Mouse (Mus musculus) gastrocnemius, postnatal 36 days (tissue): ENCODE measurements around the gene Hdgf. TPM values are rescaled to one million over a fixed set of nuclear protein-coding genes. Genes with fewer than 3 reads are reported as not detected.

ENCODE experiments used
- DNase-seq, 2 experiments: peaks; one replicate each; pipeline ENCODE4 v3.0.0; 2022
- intact Hi-C: fragments of 180-260 bp; cut with DNase I; formaldehyde crosslinking; loops from one replicate; pipeline ENCODE4 v1.15.1; 2025
- total RNA-seq, 2 experiments: library from RNA; stranded (reverse); gene quantifications; 2 replicates each; pipeline ENCODE4 v1.2.3; 2021

Hdgf gene
- total RNA-seq, 2 experiments from 2014 or later, result 183 to 199 TPM

- DNase-seq, result peak; percentile 61 to 64
- intact Hi-C loops, result loop anchor here (2.0 to 10.0 kb wide), 3 partner anchors 25 to 139 kb away; partner anchors contain the start of gene Ttc24
Observed at GRCm38 (mm10) chr3:87935776-87936175, 29.7 kb downstream of the Hdgf start.

DNA sequence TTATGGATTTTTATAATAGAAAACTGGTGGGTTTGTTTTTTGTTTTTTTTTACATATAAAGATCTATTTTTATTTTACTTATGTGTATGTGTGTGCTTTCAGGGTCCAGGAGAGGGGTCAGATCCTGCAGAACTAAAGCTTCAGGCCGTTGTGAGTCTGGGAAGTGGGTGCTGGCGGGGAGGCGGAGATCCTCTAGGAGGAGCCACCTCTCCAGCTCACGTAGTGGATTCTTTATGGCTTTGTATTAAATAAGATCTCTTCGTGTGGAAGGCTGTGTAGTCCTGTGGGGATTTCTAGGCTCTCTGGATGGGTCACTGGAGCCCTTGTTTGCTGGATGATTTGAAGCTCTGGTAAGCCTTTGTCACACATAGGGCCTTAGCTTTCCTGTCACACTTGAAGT, 34.5 kb downstream of the Hdgf start:
- intact Hi-C loops, result no loop called here
- DNase-seq, result no peak

GRCm38 (mm10) chr3:87942471-87942870, 36.4 kb downstream of the Hdgf start:
- intact Hi-C loops, result no loop called here
- no peak for DNase-seq

DNA sequence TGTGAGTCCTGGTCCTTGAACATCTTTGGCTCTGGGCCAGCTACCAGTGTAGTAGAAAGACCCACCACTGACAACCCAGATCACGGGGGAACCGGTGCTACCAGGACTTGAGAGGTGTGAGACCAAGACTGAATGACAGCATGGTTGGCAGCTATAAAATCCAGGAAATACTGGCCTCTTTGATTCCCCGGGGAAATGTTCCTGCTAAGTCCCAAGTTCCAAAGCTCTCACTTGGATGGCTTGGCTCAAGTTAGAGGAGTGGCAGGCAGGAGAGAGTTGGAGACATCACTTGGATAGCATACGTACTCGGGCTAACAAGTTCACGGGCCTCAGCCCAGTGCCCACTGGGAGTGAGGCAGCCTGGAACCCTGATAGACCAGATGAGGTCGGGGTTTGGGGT, 37.5 kb downstream of the Hdgf start:
- DNase-seq, result no peak
- intact Hi-C loops, result no loop called here

DNA sequence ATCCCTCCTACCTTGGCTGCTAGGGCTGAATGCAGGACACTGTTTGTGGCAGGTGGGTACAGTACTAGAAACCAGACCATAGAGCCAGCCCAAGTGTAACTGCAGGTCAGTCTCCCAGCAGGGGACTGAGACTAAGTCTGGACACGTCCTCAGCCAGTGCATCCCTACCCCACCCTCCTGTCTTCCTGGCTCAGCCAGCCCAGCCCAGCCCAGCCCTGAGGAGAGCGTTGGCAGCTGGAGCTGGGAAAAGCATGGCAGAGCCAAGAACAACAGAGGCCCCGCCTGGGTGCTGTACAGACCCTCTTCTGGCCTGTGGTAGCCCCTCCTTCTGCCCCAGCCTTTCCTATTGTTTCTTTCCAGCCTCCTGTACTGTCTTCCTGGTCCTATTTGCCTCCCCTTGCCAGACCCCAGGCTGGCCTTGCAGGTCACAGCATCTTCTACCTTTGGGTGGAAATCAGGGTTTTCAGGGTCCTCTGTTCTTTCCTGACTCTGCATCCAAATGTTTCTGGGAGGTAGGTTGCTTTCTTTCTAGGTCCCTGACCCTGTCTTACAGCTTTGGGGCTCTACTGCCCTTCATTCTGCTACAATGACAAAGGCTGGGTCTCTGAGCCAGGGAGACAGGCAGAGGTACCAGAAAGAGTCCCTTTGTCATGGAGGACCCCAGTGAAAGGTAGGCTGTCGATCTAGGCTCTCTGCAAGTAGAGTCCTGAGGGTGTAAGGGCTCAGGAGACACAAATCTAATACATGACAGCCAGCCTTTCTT, 38.9 kb downstream of the Hdgf start:
- DNase-seq, result peak in 1 of 2 experiments; percentile 25
- intact Hi-C loops, result loop anchor here (2.0 to 5.0 kb wide), 2 partner anchors 46 to 1662 kb away; no protein-coding TSS in a partner anchor

GRCm38 (mm10) chr3:87945781-87946540, 39.8 kb downstream of the Hdgf start:
- no peak for DNase-seq
- intact Hi-C loops, result loop anchor here (2.0 to 5.0 kb wide), 2 partner anchors 45 to 1661 kb away; no protein-coding TSS in a partner anchor

DNA sequence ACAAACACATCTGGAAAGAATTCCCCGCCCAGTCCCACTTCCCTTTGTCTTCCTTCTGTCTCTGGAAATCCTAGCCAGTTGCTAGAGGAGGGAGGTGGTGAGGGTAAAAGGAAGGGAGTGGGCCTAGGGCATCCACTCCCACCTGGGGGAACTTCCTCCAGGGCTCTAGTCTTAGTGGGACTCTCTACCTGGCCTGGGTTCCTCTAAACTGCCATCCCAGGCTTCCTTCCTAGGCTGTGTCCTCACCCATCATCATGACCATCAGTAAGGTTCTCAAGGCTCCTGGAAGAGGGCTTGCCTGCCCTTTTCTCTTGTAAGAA, 40.4 kb downstream of the Hdgf start:
- intact Hi-C loops, result loop anchor here (5.0 kb wide), 1 partner anchor 1661 kb away; no protein-coding TSS in a partner anchor

GRCm38 (mm10) chr3:87947056-87947810, 41.1 kb downstream of the Hdgf start:
- DNase-seq, result no peak
- intact Hi-C loops, result loop anchor here (5.0 kb wide), 1 partner anchor 1660 kb away; no protein-coding TSS in a partner anchor

More for the DNA sequence above, 40.4 kb downstream of the Hdgf start:
- no peak for DNase-seq

- no peak for DNase-seq
- intact Hi-C loops, result loop anchor here (5.0 kb wide), 1 partner anchor 1659 kb away; no protein-coding TSS in a partner anchor
Observed at GRCm38 (mm10) chr3:87947811-87948199, 41.7 kb downstream of the Hdgf start.

- intact Hi-C loops, result loop anchor here (5.0 kb wide), 1 partner anchor 1659 kb away; no protein-coding TSS in a partner anchor
Observed at GRCm38 (mm10) chr3:87948378-87949265, 42.5 kb downstream of the Hdgf start, which contains the start of gene Crabp2. TSS of gene Crabp2 (plus strand) at chr3:87948666.

DNA sequence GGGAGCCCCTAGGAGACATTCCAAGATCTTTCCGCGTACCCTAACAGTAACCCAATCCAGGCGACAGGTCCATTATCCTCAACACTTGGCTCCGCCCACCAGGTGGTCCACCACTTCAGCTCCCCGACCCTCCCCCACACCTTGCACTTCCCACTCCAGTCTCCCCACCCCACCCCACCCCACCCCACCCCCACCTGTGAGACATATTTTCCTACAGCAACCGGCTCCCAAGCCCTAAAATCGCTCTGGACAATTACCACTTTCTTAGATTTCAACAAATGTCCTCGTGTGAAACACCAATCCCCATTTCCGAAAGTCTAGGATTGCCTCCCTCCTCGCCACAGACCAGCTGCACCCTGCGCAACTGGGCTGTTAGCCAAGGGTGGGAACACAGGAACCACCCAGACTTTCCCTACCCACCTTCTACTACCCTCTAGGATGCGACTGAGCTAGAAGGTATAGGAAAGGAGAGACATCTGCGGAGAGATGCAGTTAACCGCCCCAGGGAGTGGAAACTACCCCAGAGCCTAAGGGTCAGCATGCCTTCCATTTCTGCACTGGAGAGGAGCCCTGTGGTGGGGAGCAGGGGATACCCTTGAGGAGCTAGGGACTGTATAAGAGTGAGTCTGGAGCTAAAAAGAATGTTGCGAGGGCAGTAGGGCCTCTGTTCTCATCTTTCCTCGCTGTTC, 43.3 kb downstream of the Hdgf start:
- DNase-seq, result no peak
- intact Hi-C loops, result loop anchor here (5.0 kb wide), 1 partner anchor 1658 kb away; no protein-coding TSS in a partner anchor

More at GRCm38 (mm10) chr3:87948378-87949265, 42.5 kb downstream of the Hdgf start, which contains the start of gene Crabp2:
- no peak for DNase-seq

GRCm38 (mm10) chr3:87949955-87950515, 43.9 kb downstream of the Hdgf start:
- intact Hi-C loops, result loop anchor here (5.0 kb wide), 1 partner anchor 1657 kb away; no protein-coding TSS in a partner anchor

GRCm38 (mm10) chr3:87951946-87952345, 45.8 kb downstream of the Hdgf start:
- no peak for DNase-seq

More at GRCm38 (mm10) chr3:87949955-87950515, 43.9 kb downstream of the Hdgf start:
- DNase-seq, result no peak

GRCm38 (mm10) chr3:87952440-87952839, 46.3 kb downstream of the Hdgf start:
- DNase-seq, result no peak
- intact Hi-C loops, result no loop called here

More at GRCm38 (mm10) chr3:87951946-87952345, 45.8 kb downstream of the Hdgf start:
- intact Hi-C loops, result no loop called here

DNA sequence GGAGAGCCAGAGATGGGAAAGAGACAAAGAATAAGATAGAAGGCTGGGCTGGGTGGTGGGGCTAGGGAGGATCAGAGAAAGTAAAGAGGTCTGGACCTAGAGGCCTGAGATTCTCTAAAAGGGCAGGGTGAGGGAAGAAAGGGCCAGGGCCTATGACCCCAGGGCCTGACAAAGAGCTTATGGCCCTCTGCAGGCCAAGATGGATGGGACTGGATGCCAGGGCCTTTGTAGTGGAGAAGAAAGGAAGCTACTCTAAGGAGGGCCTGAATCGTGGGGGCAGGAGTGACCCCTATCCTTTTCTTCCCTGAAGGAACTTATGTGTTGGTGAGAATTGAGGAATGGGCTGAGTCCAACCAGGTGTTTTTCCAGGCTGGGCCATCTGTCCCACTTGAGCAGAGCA, 51.9 kb downstream of the Hdgf start:
- no peak for DNase-seq
- intact Hi-C loops, result no loop called here

DNA sequence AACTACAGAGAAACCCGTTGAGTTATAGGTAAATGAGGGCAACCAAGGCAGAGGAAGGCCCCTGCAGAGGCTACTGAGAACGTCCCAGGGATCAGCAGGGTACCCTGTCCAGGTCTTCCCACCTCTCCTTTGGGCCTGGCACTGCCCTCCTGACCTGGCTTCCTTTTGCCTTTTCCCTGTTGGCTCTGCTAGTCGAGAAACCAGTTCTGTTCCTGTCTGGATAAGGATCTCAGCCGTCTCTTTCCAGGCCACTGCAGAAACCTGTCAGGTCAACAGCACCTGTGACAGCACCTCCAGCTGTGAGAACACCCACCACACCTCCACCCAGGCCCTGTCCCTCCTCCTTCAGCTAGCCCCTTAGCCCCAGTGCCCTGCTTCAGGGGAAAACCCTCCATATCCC, 52.4 kb downstream of the Hdgf start:
- DNase-seq, result no peak
- intact Hi-C loops, result no loop called here

DNA sequence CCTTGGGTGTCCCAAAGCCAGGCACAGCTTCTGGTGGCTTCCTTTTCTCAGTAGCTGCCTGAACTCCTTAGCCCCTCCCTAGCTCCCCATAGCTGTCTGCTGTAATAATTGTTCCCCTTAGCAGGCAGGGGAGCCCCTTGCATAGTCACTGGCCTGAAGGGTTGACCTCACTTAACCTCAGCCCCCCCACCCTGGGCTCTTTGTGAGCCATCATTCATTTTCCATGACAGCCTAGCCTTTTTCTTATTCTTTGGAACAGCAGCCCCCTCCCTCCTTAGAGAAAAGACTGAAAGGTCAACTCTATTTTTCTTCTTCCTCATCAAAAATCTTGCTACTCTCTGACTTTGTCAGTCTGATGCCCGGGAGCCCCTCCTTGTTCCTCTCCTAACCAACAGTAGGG, 52.8 kb downstream of the Hdgf start:
- no peak for DNase-seq

GRCm38 (mm10) chr3:87959371-87959770, 53.2 kb downstream of the Hdgf start:
- no peak for DNase-seq
- intact Hi-C loops, result no loop called here

More for the DNA sequence above, 52.8 kb downstream of the Hdgf start:
- intact Hi-C loops, result no loop called here
